Mouse (Mus musculus): Measurements from ENCODE around the gene Gm49369. TPM values are rescaled to one million over a fixed set of nuclear protein-coding genes. Genes with fewer than 3 reads are reported as not detected.
A peak's percentile ranks its signal among the peaks of the same experiment; 100 is the strongest.
"Not testable (repeated sequence)": the region's sequence is repeated elsewhere in the genome, so short reads cannot be mapped to it uniquely, and the experiment has no call there.

The Gm49369 gene
- polyA plus RNA-seq, 1 experiment from 2014 or later, result not detected

GRCm38 (mm10) chr7:142418679-142419078 lies 36.2 kb upstream of the Gm49369 start:
- Histone ChIP-seq H3K4me2 (no peak overlapping the region), H3K4me3 (ENCODE audit: low read depth, low read length) (no peak overlapping the region), H3K36me3 (ENCODE audit: insufficient read depth) (no peaks in the 10 kb centered on the region), H3K9ac (no peak overlapping the region), H3K27me3 (ENCODE audit: insufficient read depth, low read length) (no peaks in the 10 kb centered on the region), H3K9me3 (ENCODE audit: low read depth, low read length) (no peaks in the 10 kb centered on the region), H3K4me1 (ENCODE audit: insufficient read depth) (no peaks in the 10 kb centered on the region), H3K27ac (ENCODE audit: low read depth) (no peak overlapping the region)
- DNase-seq (no peak), ATAC-seq (ENCODE audit: insufficient read depth) (no peak)
- 88% methylated on average over 8 of the region's 8 CpGs for WGBS
- TF ChIP-seq CTCF (IDR thresholded peaks at IDR 0.05; ENCODE audit: low read depth), result no peak

DNA sequence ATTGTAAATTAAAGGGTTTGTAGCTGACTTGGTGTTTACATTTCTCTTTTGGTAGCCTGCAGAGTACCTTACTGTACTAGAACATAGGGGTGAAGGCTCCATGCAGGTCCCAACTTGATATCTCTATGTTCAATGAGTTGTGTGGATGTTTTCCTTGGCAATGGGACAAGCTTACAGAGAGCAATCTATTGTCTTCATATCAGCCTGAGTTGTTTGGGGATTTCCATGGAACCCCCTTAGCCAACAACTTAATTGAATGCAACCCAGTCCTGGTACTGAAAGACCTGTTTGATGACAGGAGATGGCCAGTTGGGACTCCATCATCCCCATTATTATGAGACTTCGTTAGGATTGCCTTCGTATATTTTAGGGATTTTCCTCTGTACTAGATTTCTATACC lies 35.6 kb upstream of the Gm49369 start:
- Histone ChIP-seq H3K4me1 (ENCODE audit: insufficient read depth) (no peaks in the 10 kb centered on the region), H3K4me3 (ENCODE audit: low read depth, low read length) (no peak overlapping the region), H3K36me3 (ENCODE audit: insufficient read depth) (no peaks in the 10 kb centered on the region), H3K27me3 (ENCODE audit: insufficient read depth, low read length) (no peaks in the 10 kb centered on the region), H3K27ac (ENCODE audit: low read depth) (no peak overlapping the region), H3K4me2 (no peak overlapping the region), H3K9ac (no peak overlapping the region), H3K9me3 (ENCODE audit: low read depth, low read length) (no peaks in the 10 kb centered on the region)
- 83% methylated on average over 2 of the region's 2 CpGs for WGBS
- no peak for TF ChIP-seq CTCF (IDR thresholded peaks at IDR 0.05; ENCODE audit: low read depth)
- no peak for ATAC-seq (ENCODE audit: insufficient read depth)
- no peak for DNase-seq

DNA sequence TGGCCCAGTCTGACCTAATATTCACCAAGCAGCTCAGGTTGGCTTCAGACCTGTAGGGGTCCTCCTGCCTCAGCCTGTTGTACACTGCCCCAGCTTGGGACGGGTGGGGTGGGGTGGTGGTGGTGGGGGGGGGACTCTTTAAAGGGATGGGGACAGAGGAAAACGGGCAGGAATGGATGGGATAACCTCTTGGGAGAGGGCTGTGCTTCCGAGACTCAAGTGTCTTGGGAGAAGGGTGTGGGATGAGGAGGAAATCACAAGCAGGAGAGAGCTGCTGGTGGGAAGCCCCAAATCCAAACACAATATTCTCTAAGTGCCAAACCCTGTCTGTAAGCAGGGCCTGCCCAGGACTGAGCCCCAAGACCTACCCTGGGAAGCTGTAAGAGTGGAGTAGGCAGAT lies 33.8 kb upstream of the Gm49369 start:
- no peaks in the 10 kb centered on the region for H3K36me3 ChIP-seq (ENCODE audit: insufficient read depth)
- TF ChIP-seq CTCF (IDR thresholded peaks at IDR 0.05; ENCODE audit: low read depth), result no peak
- no peak for DNase-seq
- H3K9ac ChIP-seq, result no peak overlapping the region
- no peak overlapping the region for H3K4me3 ChIP-seq (ENCODE audit: low read depth, low read length)
- H3K9me3 ChIP-seq (ENCODE audit: low read depth, low read length), result no peaks in the 10 kb centered on the region
- 44% methylated on average over 3 of the region's 3 CpGs for WGBS
- no peaks in the 10 kb centered on the region for H3K27me3 ChIP-seq (ENCODE audit: insufficient read depth, low read length)
- no peaks in the 10 kb centered on the region for H3K4me1 ChIP-seq (ENCODE audit: insufficient read depth)
- no peak overlapping the region for H3K27ac ChIP-seq (ENCODE audit: low read depth)
- H3K4me2 ChIP-seq, result no peak overlapping the region
- no peak for ATAC-seq (ENCODE audit: insufficient read depth)

DNA sequence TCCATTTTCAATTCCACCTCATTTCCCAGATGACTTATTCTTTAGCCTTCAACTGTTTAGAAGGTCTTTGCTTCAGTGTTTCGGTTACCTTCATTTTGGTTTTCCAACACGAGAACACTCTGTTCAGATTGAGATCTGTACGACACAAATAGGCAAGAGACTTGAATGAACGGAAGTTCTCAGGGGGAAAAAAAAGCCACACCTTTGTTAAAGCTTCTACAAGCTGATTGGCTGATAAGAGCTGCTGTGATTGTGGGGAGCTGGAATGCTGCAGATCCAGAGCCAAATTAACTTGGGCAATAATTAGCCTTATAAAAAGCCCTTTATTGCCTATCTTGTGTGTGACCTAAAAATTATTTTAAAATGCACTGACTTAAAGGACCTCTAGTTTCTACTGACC lies 32.8 kb upstream of the Gm49369 start:
- Histone ChIP-seq H3K27ac (ENCODE audit: low read depth) (no peak overlapping the region), H3K4me3 (ENCODE audit: low read depth, low read length) (no peak overlapping the region), H3K9me3 (ENCODE audit: low read depth, low read length) (no peaks in the 10 kb centered on the region), H3K4me2 (no peak overlapping the region), H3K4me1 (ENCODE audit: insufficient read depth) (no peaks in the 10 kb centered on the region), H3K27me3 (ENCODE audit: insufficient read depth, low read length) (no peaks in the 10 kb centered on the region), H3K9ac (no peak overlapping the region), H3K36me3 (ENCODE audit: insufficient read depth) (no peaks in the 10 kb centered on the region)
- WGBS, result 47% methylated on average over 4 of the region's 4 CpGs
- TF ChIP-seq CTCF (IDR thresholded peaks at IDR 0.05; ENCODE audit: low read depth), result no peak
- DNase-seq, result peak; percentile 12
- no peak for ATAC-seq (ENCODE audit: insufficient read depth)

- no peak overlapping the region for H3K4me3 ChIP-seq (ENCODE audit: low read depth, low read length)
- H3K9me3 ChIP-seq (ENCODE audit: low read depth, low read length), result no peaks in the 10 kb centered on the region
- no peak for DNase-seq
- no peak overlapping the region for H3K9ac ChIP-seq
- no peaks in the 10 kb centered on the region for H3K4me1 ChIP-seq (ENCODE audit: insufficient read depth)
- no peaks in the 10 kb centered on the region for H3K36me3 ChIP-seq (ENCODE audit: insufficient read depth)
- ATAC-seq (ENCODE audit: insufficient read depth), result no peak
- WGBS, result 75% methylated on average over 6 of the region's 6 CpGs
- TF ChIP-seq CTCF (IDR thresholded peaks at IDR 0.05; ENCODE audit: low read depth), result no peak
- no peak overlapping the region for H3K4me2 ChIP-seq
- no peak overlapping the region for H3K27ac ChIP-seq (ENCODE audit: low read depth)
- no peaks in the 10 kb centered on the region for H3K27me3 ChIP-seq (ENCODE audit: insufficient read depth, low read length)
These were observed 30.8 kb upstream of the Gm49369 start for GRCm38 (mm10) chr7:142413285-142413684.

DNA sequence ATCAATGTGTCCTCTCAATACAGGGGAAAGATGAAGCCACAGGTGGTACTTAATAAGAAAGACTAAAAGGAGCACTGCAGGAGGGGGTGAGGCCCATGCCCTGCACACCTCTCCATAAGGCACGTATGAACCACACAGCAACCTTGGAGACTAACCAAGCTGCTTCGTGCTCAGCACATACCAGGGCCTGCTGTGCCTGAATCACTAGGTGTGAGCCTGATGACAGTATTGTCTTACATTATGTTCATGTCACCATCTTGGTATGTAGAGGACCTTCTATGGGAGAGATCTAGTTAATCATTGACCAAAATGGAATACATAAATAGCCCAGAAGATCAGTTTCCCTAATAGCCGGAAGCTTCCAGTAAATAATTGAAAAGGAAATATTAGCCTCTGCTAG lies 27.1 kb upstream of the Gm49369 start:
- DNase-seq (no peak), ATAC-seq (ENCODE audit: insufficient read depth) (no peak)
- TF ChIP-seq CTCF (IDR thresholded peaks at IDR 0.05; ENCODE audit: low read depth), result no peak
- Histone ChIP-seq H3K4me1 (ENCODE audit: insufficient read depth) (no peaks in the 10 kb centered on the region), H3K4me2 (no peak overlapping the region), H3K27me3 (ENCODE audit: insufficient read depth, low read length) (no peaks in the 10 kb centered on the region), H3K36me3 (ENCODE audit: insufficient read depth) (no peaks in the 10 kb centered on the region), H3K4me3 (ENCODE audit: low read depth, low read length) (no peak overlapping the region), H3K9me3 (ENCODE audit: low read depth, low read length) (no peaks in the 10 kb centered on the region), H3K27ac (ENCODE audit: low read depth) (no peak overlapping the region), H3K9ac (no peak overlapping the region)
- 64% methylated on average over 3 of the region's 3 CpGs for WGBS

DNA sequence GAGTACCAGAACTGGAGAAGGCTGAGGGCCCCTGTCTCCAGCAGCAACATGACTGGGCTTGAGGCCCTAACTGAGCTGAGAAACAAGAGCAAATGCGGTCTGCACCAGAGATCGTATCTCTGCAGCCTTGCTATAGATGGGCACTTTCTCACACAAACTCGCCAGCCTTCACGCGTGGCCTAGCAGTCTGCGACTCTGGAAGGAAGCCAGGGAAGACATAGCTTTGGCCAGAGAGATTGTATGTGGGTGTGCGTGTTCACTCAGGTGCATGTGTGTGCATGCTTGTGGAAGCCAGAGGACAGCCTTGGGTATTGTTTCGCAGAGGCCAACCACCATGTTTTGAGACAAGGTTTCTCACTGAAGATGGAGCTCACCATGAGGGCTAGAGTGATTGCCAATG lies 26.2 kb upstream of the Gm49369 start:
- DNase-seq (no peak), ATAC-seq (ENCODE audit: insufficient read depth) (no peak)
- H3K9ac ChIP-seq, result no peak overlapping the region
- no peak for TF ChIP-seq CTCF (IDR thresholded peaks at IDR 0.05; ENCODE audit: low read depth)
- no peak overlapping the region for H3K4me2 ChIP-seq
- no peaks in the 10 kb centered on the region for H3K9me3 ChIP-seq (ENCODE audit: low read depth, low read length)
- no peaks in the 10 kb centered on the region for H3K27me3 ChIP-seq (ENCODE audit: insufficient read depth, low read length)
- no peaks in the 10 kb centered on the region for H3K36me3 ChIP-seq (ENCODE audit: insufficient read depth)
- no peak overlapping the region for H3K4me3 ChIP-seq (ENCODE audit: low read depth, low read length)
- no peaks in the 10 kb centered on the region for H3K4me1 ChIP-seq (ENCODE audit: insufficient read depth)
- 92% methylated on average over 8 of the region's 8 CpGs for WGBS
- no peak overlapping the region for H3K27ac ChIP-seq (ENCODE audit: low read depth)

DNA sequence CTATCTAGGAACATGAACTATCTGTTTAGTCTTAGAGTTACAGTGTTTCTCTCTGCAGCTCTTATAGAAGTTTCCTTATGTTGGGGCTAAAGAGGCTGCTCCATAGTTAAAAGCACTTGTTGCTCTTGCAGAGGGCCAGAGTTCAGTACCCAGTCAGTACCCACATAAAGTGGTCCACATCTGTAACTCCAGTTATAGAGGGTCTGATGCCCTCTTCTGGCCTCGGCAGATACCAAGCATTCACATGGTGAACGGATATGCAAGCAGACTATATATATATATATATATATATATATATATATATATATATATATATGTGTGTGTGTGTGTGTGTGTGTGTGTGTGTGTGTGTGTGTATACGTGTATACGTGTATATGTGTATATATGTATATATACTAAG lies 25.5 kb upstream of the Gm49369 start:
- ATAC-seq (ENCODE audit: insufficient read depth), result no peak
- WGBS, result 63% methylated on average over 4 of the region's 4 CpGs

DNA sequence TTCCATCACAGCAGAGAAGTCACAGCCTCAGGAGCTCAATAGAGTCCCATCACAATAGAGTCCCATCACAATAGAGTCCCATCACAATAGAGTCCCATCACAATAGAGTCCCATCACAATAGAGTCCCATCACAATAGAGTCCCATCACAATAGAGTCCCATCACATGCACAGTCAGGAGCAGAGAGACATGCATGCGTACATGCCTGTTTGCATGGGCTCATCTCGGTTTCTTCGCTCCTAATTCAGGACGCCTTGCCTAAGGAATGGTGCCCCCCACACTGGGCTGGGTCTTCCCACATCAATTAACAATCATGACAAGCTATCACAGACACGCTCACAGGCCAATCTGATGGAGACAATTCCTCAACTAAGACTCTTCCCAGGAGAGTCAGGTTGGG lies 22.7 kb upstream of the Gm49369 start:
- H3K36me3 ChIP-seq (ENCODE audit: insufficient read depth); H3K9me3 ChIP-seq (ENCODE audit: low read depth, low read length); ATAC-seq (ENCODE audit: insufficient read depth); H3K27ac ChIP-seq (ENCODE audit: low read depth); H3K9ac ChIP-seq; H3K4me3 ChIP-seq (ENCODE audit: low read depth, low read length); H3K27me3 ChIP-seq (ENCODE audit: insufficient read depth, low read length); H3K4me1 ChIP-seq (ENCODE audit: insufficient read depth); H3K4me2 ChIP-seq; DNase-seq: not testable (repeated sequence)
- WGBS, result 90% methylated on average over 5 of the region's 5 CpGs

More for the DNA sequence above, 25.5 kb upstream of the Gm49369 start:
- H3K27ac ChIP-seq (ENCODE audit: low read depth), result no peak overlapping the region
- no peak for DNase-seq
- H3K9ac ChIP-seq, result no peak overlapping the region
- H3K4me2 ChIP-seq, result no peak overlapping the region
- no peaks in the 10 kb centered on the region for H3K4me1 ChIP-seq (ENCODE audit: insufficient read depth)
- H3K4me3 ChIP-seq (ENCODE audit: low read depth, low read length), result no peak overlapping the region
- H3K27me3 ChIP-seq (ENCODE audit: insufficient read depth, low read length), result no peaks in the 10 kb centered on the region
- TF ChIP-seq CTCF (IDR thresholded peaks at IDR 0.05; ENCODE audit: low read depth), result no peak
- H3K36me3 ChIP-seq (ENCODE audit: insufficient read depth), result no peaks in the 10 kb centered on the region
- H3K9me3 ChIP-seq (ENCODE audit: low read depth, low read length), result no peaks in the 10 kb centered on the region
